8 mouse cellular contexts compared by ENCODE assay signal in genomic region chrX:12761259-12761625, GRCm38 (mm10). TPM values are rescaled to one million over a fixed set of nuclear protein-coding genes. Genes with fewer than 3 reads are reported as not detected.
A peak's percentile ranks its signal among the peaks of the same experiment; 100 is the strongest.
DNase-seq lines count a peak whose midpoint lies in the region; ATAC-seq and TF ChIP-seq lines count a peak whose summit lies in the region.

No protein-coding gene starts in this region.

- H3K4me1 ChIP-seq in hindbrain, embryonic 11.5 days (replicated peaks; ENCODE audit: control insufficient read depth, insufficient read depth, low read length), result no peaks in the 10 kb centered on the region
- H3K4me1 ChIP-seq in midbrain, embryonic 10.5 days, result peaks cover 19% of the 10 kb centered on the region

- no peak for TF ChIP-seq CTCF in gastrocnemius, adult 2 months (IDR thresholded peaks at IDR 0.05)

- H3K4me3 ChIP-seq in gastrocnemius, adult 2 months, result peak overlapping the region; percentile 87
- H3K4me3 ChIP-seq in hindbrain, embryonic 11.5 days (ENCODE audit: low read depth, low read length), result peak overlapping the region; percentile 62
- peak overlapping the region; percentile 71 for H3K4me3 ChIP-seq in midbrain, embryonic 10.5 days

- peak overlapping the region; percentile 43 for H3K4me2 ChIP-seq in hindbrain, embryonic 11.5 days (replicated peaks; ENCODE audit: low read depth, low read length)

- intact Hi-C loops in gastrocnemius, adult 2 months (cut with DNase I), result no loop called here

- 11% methylated on average over 24 of the region's 25 CpGs for WGBS in hindbrain, embryonic 11.5 days
- WGBS in midbrain, embryonic 10.5 days, result 9% methylated on average over 25 of the region's 25 CpGs

- H3K27me3 ChIP-seq in hindbrain, embryonic 11.5 days (ENCODE audit: control insufficient read depth, insufficient read depth, low read length), result 0 out of 2 replicates have a peak, but pooled peaks cover 4% of the 10 kb centered on the region
- peaks cover 16% of the 10 kb centered on the region for H3K27me3 ChIP-seq in midbrain, embryonic 10.5 days (ENCODE audit: low read depth, poor library complexity, severe bottlenecking)

- ATAC-seq in hindbrain, embryonic 11.5 days (ENCODE audit: low FRiP score), result peak; percentile 50
- no peak for ATAC-seq in granulocyte monocyte progenitor cell, adult 5-6 weeks (replicated peaks; ENCODE audit: poor library complexity, severe bottlenecking)

- H3K9me3 ChIP-seq in hindbrain, embryonic 11.5 days (ENCODE audit: control insufficient read depth, low read length), result no peaks in the 10 kb centered on the region
- H3K9me3 ChIP-seq in midbrain, embryonic 10.5 days (replicated peaks), result no peaks in the 10 kb centered on the region; the same call in 1 of the 2 replicates

- peak overlapping the region; percentile 71 for H3K9ac ChIP-seq in hindbrain, embryonic 11.5 days (ENCODE audit: low read depth, low read length)

- H3K27ac ChIP-seq in gastrocnemius, adult 2 months, result peak overlapping the region; percentile 94
- H3K27ac ChIP-seq in hindbrain, embryonic 11.5 days (ENCODE audit: low read depth, low read length), result peak overlapping the region; percentile 90
- peak overlapping the region; percentile 94 for H3K27ac ChIP-seq in midbrain, embryonic 10.5 days (replicated peaks)

- no peak for DNase-seq in gastrocnemius, adult 2 months
- DNase-seq in gastrocnemius, postnatal 10 days, result no peak
- peak; percentile 26 for DNase-seq in retina, adult 2 months (ENCODE audit: low read depth, low spot score)
- no peak for DNase-seq in retina, postnatal 1 day
- DNase-seq in hindbrain, embryonic 11.5 days (ENCODE audit: low spot score), result no peak
- DNase-seq in midbrain, embryonic 10.5 days (ENCODE audit: low spot score), result no peak
- no peak for DNase-seq in cerebellum, postnatal 14 days

- H3K36me3 ChIP-seq in hindbrain, embryonic 11.5 days (ENCODE audit: control insufficient read depth, insufficient read depth, low read length), result no peaks in the 10 kb centered on the region
- H3K36me3 ChIP-seq in midbrain, embryonic 10.5 days, result no peaks in the 10 kb centered on the region

RNA-seq across cellular contexts. Expression of gene Med14, which starts 0.6 kb away (rescaled TPM):
- total RNA-seq in gastrocnemius, adult 2 months (2021), result 10 to 100 TPM; 23.3 to 27.9 TPM
- total RNA-seq in gastrocnemius, postnatal 10 days (2021), result 10 to 100 TPM; 21.8 to 25.6 TPM
- 23.0 and 27.8 TPM in 2 replicates for polyA plus RNA-seq in hindbrain, embryonic 11.5 days (2014; fragmentation: Nextera tagmentation; extraction: Ambion mirVana)
- polyA plus RNA-seq in midbrain, embryonic 10.5 days (2016; fragmentation: Nextera tagmentation; extraction: Ambion mirVana), result 10.6 and 12.4 TPM in 2 replicates
- total RNA-seq in granulocyte monocyte progenitor cell, adult 5-6 weeks (2014; fragmentation: Nextera tagmentation), result 52.4 and 56.7 TPM in 2 replicates
- total RNA-seq in granulocyte monocyte progenitor cell, adult 5-6 weeks (2017), result 23.9 and 26.5 TPM in 2 replicates
